Mouse (Mus musculus): ENCODE measurements around the gene Nav1. TPM values are rescaled to one million over a fixed set of nuclear protein-coding genes. Genes with fewer than 3 reads are reported as not detected.
A peak's percentile ranks its signal among the peaks of the same experiment; 100 is the strongest.

Nav1 gene
- total and polyA plus RNA-seq, 2 experiments from 2014 or later, result 39.9 to 90.0 TPM

- H3K9me3 ChIP-seq (ENCODE audit: low read length), result no peaks in the 10 kb centered on the region
- DNase-seq (ENCODE audit: low spot score), result no peak
- H3K36me3 ChIP-seq (ENCODE audit: insufficient read depth, low read length), result no peaks in the 10 kb centered on the region
- H3K4me1 ChIP-seq (ENCODE audit: insufficient read depth, low read length), result peaks cover 34% of the 10 kb centered on the region
- H3K4me2 ChIP-seq (ENCODE audit: low read depth, low read length), result no peak overlapping the region
- H3K27ac ChIP-seq, result no peak overlapping the region
- H3K4me3 ChIP-seq (ENCODE audit: low read length), result no peak overlapping the region
- no peak for TF ChIP-seq CTCF (IDR thresholded peaks at IDR 0.05; ENCODE audit: low read depth)
- WGBS, result 85% methylated on average over 8 of the region's 8 CpGs
- ATAC-seq, result no peak
- H3K27me3 ChIP-seq (ENCODE audit: insufficient read depth, low read length), result no peaks in the 10 kb centered on the region
- H3K9ac ChIP-seq (replicated peaks; ENCODE audit: low read length), result no peak overlapping the region
Observed at GRCm38 (mm10) chr1:135555885-135556284, 51.2 kb downstream of the Nav1 start.

- ATAC-seq (no peak), DNase-seq (ENCODE audit: low spot score) (no peak)
- Histone ChIP-seq H3K9me3 (ENCODE audit: low read length) (no peaks in the 10 kb centered on the region), H3K27ac (peak overlapping the region; percentile 11; the same call in 1 of the 2 replicates), H3K4me2 (ENCODE audit: low read depth, low read length) (no peak overlapping the region), H3K4me3 (ENCODE audit: low read length) (no peak overlapping the region), H3K4me1 (ENCODE audit: insufficient read depth, low read length) (peaks cover 31% of the 10 kb centered on the region), H3K27me3 (ENCODE audit: insufficient read depth, low read length) (no peaks in the 10 kb centered on the region), H3K9ac (replicated peaks; ENCODE audit: low read length) (no peak overlapping the region), H3K36me3 (ENCODE audit: insufficient read depth, low read length) (no peaks in the 10 kb centered on the region)
- WGBS, result 20% methylated on average over 17 of the region's 17 CpGs
- no peak for TF ChIP-seq CTCF (IDR thresholded peaks at IDR 0.05; ENCODE audit: low read depth)
Observed at GRCm38 (mm10) chr1:135554632-135555260, 52.3 kb downstream of the Nav1 start.

GRCm38 (mm10) chr1:135553615-135554014 is 53.5 kb downstream of the Nav1 start:
- no peak for DNase-seq (ENCODE audit: low spot score)
- Histone ChIP-seq H3K36me3 (ENCODE audit: insufficient read depth, low read length) (no peaks in the 10 kb centered on the region), H3K9ac (replicated peaks; ENCODE audit: low read length) (no peak overlapping the region), H3K4me2 (ENCODE audit: low read depth, low read length) (no peak overlapping the region), H3K9me3 (ENCODE audit: low read length) (no peaks in the 10 kb centered on the region), H3K4me3 (ENCODE audit: low read length) (no peak overlapping the region), H3K4me1 (ENCODE audit: insufficient read depth, low read length) (peaks cover 41% of the 10 kb centered on the region), H3K27me3 (ENCODE audit: insufficient read depth, low read length) (no peaks in the 10 kb centered on the region), H3K27ac (no peak overlapping the region)
- 47% methylated on average over 4 of the region's 4 CpGs for WGBS
- no peak for ATAC-seq
- no peak for TF ChIP-seq CTCF (IDR thresholded peaks at IDR 0.05; ENCODE audit: low read depth)

- TF ChIP-seq CTCF (IDR thresholded peaks at IDR 0.05; ENCODE audit: low read depth), result no peak
- peaks cover 43% of the 10 kb centered on the region for H3K4me1 ChIP-seq (ENCODE audit: insufficient read depth, low read length)
- H3K4me2 ChIP-seq (ENCODE audit: low read depth, low read length), result no peak overlapping the region
- H3K27ac ChIP-seq, result no peak overlapping the region
- no peaks in the 10 kb centered on the region for H3K9me3 ChIP-seq (ENCODE audit: low read length)
- no peaks in the 10 kb centered on the region for H3K27me3 ChIP-seq (ENCODE audit: insufficient read depth, low read length)
- 53% methylated on average over 4 of the region's 4 CpGs for WGBS
- DNase-seq (ENCODE audit: low spot score), result no peak
- H3K9ac ChIP-seq (replicated peaks; ENCODE audit: low read length), result no peak overlapping the region
- H3K36me3 ChIP-seq (ENCODE audit: insufficient read depth, low read length), result no peaks in the 10 kb centered on the region
- no peak for ATAC-seq
- H3K4me3 ChIP-seq (ENCODE audit: low read length), result no peak overlapping the region
Observed at GRCm38 (mm10) chr1:135553154-135553553, 53.9 kb downstream of the Nav1 start.

- Histone ChIP-seq H3K4me1 (ENCODE audit: insufficient read depth, low read length) (peaks cover 43% of the 10 kb centered on the region), H3K4me3 (ENCODE audit: low read length) (no peak overlapping the region), H3K4me2 (ENCODE audit: low read depth, low read length) (no peak overlapping the region), H3K36me3 (ENCODE audit: insufficient read depth, low read length) (no peaks in the 10 kb centered on the region), H3K9ac (replicated peaks; ENCODE audit: low read length) (no peak overlapping the region), H3K27me3 (ENCODE audit: insufficient read depth, low read length) (no peaks in the 10 kb centered on the region), H3K27ac (no peak overlapping the region), H3K9me3 (ENCODE audit: low read length) (no peaks in the 10 kb centered on the region)
- WGBS, result 44% methylated on average over 3 of the region's 3 CpGs
- DNase-seq (ENCODE audit: low spot score) (no peak), ATAC-seq (no peak)
- no peak for TF ChIP-seq CTCF (IDR thresholded peaks at IDR 0.05; ENCODE audit: low read depth)
Observed at GRCm38 (mm10) chr1:135550886-135551285, 56.2 kb downstream of the Nav1 start.

- Histone ChIP-seq H3K36me3 (ENCODE audit: insufficient read depth, low read length) (no peaks in the 10 kb centered on the region), H3K9ac (replicated peaks; ENCODE audit: low read length) (no peak overlapping the region; the same call in 1 of the 2 replicates), H3K27ac (peak overlapping the region; percentile 59), H3K4me2 (ENCODE audit: low read depth, low read length) (no peak overlapping the region), H3K9me3 (ENCODE audit: low read length) (no peaks in the 10 kb centered on the region), H3K4me1 (ENCODE audit: insufficient read depth, low read length) (peaks cover 33% of the 10 kb centered on the region), H3K4me3 (ENCODE audit: low read length) (no peak overlapping the region), H3K27me3 (ENCODE audit: insufficient read depth, low read length) (no peaks in the 10 kb centered on the region)
- 25% methylated on average over 9 of the region's 9 CpGs for WGBS
- peak; percentile 32 for TF ChIP-seq CTCF (IDR thresholded peaks at IDR 0.05; ENCODE audit: low read depth)
- DNase-seq (ENCODE audit: low spot score) (peak; percentile 82), ATAC-seq (peak; percentile 55)
Observed at GRCm38 (mm10) chr1:135548750-135549149, 58.3 kb downstream of the Nav1 start.

GRCm38 (mm10) chr1:135546099-135546498 is 61.0 kb downstream of the Nav1 start:
- Histone ChIP-seq H3K9me3 (ENCODE audit: low read length) (no peaks in the 10 kb centered on the region), H3K36me3 (ENCODE audit: insufficient read depth, low read length) (no peaks in the 10 kb centered on the region), H3K27ac (peak overlapping the region; percentile 51; the same call in 1 of the 2 replicates), H3K27me3 (ENCODE audit: insufficient read depth, low read length) (no peaks in the 10 kb centered on the region), H3K4me3 (ENCODE audit: low read length) (no peak overlapping the region), H3K4me2 (ENCODE audit: low read depth, low read length) (no peak overlapping the region), H3K9ac (replicated peaks; ENCODE audit: low read length) (0 out of 2 replicates have a peak overlapping the region, but pooled peaks have one; percentile 22), H3K4me1 (ENCODE audit: insufficient read depth, low read length) (peaks cover 36% of the 10 kb centered on the region)
- WGBS, result 50% methylated on average over 5 of the region's 5 CpGs
- DNase-seq (ENCODE audit: low spot score) (no peak), ATAC-seq (no peak)
- TF ChIP-seq CTCF (IDR thresholded peaks at IDR 0.05; ENCODE audit: low read depth), result no peak
